Mouse (Mus musculus) ES-Bruce4 (cell line): ENCODE measurements around the gene Scd4.

ENCODE experiments used
- CTCF ChIP-seq: IDR thresholded peaks from one replicate; pipeline ENCODE4 v1.8.1; 2011; ENCODE audit warnings: low read depth, low read length
- EP300 ChIP-seq: IDR thresholded peaks from 2 replicates; pipeline ENCODE4 v1.6.1; 2011; ENCODE audit warnings: low read depth, low read length; ENCODE audit not compliant: insufficient read depth

GRCm38 (mm10) chr19:44316752-44317315, 16.1 kb upstream of the Scd4 start:
- no peak for TF ChIP-seq EP300
- TF ChIP-seq CTCF = no peak
